Mouse (Mus musculus) cerebellum, adult 18-20 months (tissue): ENCODE measurements around the gene Abr.
A peak's percentile ranks its signal among the peaks of the same experiment; 100 is the strongest.

ENCODE experiments used
- DNase-seq, 2 experiments: peaks; one replicate each; pipeline ENCODE4 v3.0.0; 2021

Abr gene

DNA sequence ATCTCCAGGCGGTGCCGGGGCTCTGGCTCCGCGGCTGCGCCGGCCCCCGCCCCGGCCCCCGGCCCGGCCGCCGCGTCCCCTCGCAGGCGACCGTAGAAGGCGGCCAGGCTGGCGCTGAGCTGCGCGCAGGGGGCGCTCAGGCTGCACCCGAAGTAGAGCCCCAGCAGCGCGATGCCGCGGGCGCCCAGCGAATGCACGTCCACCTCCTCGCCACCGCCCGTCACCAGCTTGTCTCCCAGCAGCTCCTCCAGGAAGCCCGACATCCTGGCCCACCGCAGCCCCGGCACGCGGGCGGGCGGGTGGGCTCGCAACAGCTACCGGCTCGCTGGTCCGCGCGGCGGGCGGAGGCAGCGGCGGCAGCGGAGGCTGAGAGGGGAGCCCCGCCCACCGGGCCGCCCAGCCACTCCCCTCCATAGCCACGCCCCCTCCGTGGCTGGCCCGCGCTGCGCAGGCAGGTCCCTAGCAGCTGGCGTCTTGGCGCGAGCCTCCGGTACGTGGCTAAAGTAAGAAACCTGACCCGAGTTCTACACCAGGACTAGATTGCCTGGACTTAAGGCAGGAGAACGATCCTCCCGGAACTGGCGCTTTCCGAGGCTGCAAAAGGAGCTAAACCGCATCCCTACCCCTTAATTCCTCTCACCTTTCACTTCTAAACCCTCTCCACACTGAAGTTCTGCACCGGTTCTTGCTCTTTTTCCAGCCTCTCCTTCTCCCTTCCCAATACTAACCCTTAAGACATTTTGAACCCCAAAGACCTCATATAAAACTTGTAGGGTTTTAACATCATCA is 223.1 kb downstream of the Abr start, which contains the start of gene Nxn:
Gene Nxn, minus strand, starts transcription at position 343 of the 789 bp plus-strand sequence.
- peak; percentile 92 to 97 for DNase-seq

DNA sequence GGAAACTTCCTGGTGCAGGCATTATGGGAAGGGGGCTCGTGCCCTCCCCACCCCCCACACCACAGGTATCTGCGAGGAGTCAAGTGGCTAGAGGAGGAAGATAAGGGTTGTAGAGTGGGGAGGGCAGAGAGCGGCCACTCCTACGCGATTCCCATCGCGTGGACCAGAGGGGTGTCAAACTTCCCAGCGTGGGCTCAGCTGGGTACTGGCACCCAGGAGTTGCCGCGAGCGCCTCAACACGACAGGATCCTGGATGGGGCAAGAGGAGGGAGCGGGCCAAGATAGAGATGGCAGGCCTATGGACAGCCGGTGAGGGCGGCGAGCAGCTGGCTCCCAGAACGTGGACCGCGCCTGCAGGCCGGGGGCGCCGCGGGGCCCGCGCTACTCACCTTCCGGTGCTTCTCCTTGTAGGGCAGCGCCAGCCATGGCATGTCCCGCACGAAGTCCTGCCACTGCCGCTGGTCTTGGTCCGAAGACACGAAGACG is 223.8 kb downstream of the Abr start:
- peak; percentile 56 to 71 for DNase-seq

DNA sequence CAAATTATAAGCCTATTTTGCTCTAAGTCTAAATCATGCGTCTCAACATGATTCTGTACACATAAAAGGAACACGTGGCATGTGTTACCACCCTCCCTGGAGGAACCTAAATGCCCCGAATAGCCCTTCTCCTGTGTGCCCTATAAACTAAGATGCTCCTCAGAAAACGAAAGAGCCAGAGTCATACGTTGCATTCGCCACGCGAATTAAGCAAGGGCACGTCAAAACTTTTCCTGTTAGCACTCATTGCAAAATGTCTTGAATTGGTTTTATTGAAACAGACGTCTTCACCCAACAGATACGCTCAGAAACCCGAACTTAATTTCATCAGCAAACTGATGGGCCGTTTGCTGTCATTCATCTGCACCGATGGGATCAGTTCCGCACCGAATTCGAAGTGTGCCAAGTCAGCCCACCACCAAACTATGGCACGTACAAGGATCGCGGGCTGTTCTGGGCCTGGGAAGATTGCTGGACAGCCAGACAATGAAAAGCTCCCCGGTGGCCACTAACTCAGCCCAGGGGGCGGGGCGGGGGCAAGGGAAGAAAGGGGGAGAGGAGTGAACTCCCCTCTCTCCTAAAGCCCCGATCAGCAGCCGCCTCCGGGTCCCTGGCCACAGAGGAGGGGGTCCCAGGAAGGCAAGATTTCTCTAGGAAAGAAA is 224.3 kb downstream of the Abr start:
- peak; percentile 42 for DNase-seq

DNA sequence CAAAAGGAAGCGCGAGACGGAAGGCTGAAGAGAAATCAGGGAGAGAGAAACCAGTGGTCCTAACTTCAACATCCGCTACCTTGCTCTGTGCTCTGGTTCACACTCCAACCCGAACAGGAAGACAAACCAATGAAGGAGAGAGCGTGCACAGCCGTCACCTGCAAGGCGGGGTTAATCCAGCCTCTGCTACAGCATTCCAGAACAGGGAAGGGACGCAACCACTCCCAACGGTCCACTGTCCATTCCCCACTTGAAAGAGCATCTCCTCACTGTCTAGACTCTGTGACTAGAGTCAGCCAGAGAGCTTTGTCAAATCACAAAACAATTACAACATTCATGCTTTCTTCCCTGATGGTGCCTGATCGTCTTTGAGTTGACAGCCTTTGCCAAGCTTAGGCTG is 229.1 kb downstream of the Abr start:
- no peak for DNase-seq

DNA sequence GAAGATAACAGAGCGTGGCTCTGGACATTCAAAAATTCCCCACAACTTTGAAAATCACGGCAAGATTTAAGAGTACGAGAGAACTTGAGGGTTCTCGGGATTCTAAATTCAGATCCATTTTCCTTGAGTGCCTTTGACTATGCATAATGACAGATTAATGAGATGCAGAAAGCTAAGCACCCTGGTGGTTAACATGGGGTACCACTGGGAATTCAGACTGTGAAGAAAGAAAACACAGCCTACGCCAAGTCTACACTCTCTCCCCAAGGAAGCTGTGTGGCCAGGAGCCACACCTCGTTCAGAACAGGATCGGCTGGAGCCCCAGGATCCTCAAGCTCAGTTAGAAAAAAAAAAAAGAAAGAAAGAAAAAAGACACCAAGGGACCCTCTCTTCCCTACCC is 229.6 kb downstream of the Abr start:
- no peak for DNase-seq

DNA sequence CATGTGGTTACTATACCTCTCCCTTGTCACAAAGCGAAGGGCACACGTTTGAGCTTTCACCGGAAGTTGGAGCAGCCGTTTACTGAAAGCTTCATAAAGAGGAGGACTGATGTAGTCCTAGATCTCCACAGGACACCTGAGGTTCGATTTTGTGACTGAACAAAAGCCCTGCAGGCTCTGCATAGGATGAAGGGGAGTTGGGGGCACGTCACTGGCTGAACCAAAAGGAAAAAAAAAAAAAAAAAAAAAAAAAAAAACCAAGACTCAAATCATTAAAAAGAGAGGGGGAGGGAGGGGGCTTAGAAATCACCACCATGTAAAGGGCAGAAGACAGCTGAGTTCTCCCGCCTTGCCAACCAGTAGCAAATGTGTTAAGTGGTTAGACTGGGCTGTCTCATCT is 233.4 kb downstream of the Abr start:
- no peak for DNase-seq

DNA sequence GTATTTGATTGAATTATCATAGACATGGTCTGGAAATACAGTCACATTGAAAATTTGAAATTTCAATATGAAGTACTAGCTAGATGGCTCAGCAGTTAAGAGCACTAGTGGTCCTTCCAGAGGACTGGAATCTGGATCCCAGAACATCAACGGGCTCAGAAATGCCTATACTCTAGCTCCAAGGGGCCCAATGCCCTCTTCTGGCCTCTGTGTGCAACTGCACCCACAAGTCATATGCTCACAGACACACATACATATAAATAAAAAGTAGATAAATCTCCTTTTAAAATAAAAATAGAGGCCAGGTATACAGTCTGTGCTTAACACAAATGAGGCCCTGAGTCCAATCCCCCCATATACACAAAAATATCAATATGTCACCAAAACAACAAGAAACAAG is 235.0 kb downstream of the Abr start:
- no peak for DNase-seq

DNA sequence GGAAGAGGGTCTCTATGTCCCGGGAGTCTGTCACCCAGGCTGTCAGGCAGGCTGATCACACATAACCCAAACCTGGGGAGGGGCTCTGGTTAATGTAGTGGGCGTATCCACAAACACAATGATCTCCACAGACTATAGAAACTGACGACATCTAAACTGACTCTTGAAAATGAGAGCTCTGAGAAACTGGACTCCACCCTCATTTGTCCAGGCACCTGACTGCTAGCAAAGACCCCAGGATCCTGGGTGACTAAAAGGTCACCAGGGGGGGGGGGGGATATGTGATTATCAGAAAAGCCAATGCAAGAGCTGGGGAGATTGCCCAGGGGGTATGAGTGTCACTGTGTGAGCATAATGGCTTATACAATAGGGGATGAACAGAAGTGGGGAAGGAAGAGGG is 236.4 kb downstream of the Abr start:
- DNase-seq: no peak

DNA sequence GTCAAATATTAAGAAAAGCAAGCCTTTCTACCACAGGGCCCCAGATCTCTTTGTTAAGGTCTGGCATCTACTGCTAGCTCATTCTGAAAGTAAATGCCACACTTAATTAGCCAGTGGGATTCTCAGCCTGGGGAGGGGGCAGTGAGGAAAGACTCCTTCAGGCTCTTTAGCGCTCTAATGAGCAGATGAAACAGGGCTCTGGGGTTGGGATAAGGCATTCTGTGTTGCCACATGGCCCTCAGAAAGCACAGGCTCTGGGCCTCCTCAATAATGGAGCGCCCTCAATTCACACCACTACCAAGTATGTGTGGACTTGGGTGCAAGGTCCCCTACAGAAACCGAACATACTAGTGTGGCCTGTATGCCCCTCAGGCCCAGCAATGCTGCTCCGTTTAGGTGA is 237.1 kb downstream of the Abr start:
- DNase-seq: no peak

DNA sequence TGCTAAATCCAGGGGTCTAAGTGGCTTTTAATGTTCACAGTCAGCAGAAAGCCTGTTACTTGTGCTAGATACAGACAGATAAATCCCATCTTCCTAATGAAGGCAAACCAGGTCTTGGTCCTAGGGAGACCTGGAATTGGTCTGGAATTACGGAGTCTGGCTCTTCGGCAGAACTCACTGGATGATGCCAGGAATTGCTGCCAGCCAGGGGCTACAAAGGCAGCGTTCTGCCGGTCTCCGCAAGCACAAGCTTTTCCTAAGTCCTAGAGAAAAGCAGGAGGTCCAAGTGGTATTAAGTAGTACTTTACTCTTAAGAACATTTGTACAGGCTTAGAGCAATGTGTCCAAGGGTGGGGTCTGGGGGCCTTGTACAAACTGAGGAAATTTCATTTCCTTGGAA is 237.8 kb downstream of the Abr start:
- peak in 1 of 2 experiments; percentile 46 for DNase-seq

DNA sequence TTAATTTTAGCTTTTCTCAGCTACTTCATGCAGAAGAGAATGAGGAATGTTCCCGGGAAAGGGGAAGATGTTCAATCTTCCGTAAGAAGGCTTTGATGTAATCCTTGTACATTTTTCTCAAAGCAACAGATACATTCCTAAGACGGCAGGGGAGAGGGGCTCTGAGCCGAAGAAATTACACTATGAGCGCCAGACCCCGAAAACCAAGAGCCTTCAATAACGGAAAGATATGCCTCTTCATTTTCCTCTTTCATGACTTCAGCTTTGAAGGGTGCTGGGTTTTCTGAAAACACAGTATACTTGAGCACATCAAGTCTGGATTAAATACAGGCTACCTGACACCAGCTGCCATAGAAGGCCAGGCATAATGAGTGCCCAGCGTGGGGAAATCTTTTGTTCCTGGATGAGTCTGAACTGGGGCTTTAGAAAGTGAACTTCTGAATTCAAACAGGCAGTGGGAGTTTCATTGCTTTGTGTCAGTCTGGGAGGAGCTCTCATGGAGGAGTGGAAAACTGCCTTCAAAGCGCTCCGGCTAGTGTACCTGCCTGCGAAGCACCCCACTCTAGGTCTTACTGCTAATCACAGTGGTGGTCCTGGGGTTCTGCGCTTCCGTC is 239.3 kb downstream of the Abr start:
- no peak for DNase-seq

DNA sequence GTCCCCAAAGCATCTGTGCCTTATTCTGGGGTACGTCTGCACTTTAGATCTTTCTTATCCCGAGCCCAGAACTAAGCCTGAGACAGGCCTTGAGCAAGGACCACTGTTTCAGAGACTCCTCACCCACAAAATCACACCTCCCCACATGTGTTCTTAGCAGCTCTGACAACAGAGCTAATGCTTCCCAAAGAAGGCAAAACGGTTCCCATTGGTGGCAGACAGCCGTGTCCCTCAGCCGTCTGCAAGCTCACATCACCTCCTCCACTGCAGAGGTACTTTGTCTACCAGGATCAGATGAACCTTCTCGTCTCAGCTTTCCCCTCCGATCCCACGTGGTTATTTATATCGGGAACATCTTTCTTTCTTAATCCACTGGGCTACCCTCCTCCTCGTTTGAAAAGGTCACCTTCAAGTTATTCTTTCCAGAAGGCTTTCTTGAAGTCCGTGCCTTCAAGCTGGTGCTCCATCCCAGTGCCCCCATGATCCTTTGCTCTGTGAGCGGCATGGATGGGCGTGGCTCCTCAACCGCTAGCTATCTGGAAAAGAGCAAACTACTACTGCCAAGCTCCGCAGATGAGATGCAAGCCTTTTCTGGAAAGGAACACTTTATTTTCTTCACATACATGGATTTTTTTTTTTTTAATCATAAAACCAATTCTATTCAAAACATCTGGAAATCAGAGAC is 240.8 kb downstream of the Abr start:
- DNase-seq: no peak

DNA sequence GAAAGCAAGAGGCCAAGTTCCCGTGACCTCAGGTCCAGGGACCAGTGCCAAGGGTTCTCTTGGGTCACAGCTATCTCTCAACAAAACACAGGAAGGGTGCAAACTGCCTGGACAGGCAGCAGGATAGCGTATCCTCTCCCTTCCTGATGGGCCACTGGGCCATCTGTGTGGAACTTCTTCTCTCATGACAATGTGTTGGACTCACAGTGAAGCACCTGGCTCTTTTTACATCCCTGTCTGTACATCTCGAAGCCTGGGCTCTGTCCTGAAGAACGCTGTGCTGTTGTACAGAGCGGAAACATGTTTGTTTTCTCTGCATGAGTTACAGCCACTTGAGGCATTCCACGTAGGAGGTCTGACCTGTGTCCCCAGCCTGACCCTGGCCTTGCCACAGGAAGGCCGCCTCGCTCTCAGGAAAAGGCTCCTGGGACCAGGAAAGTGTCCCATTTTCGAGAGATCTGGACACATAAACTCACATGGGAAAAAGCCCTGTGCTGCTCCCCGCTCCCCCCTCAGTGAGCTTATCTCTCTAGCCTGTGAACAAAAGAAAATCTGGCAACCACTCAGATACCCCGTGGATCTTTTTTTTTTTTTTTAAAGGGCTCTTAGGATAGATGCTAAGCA is 242.1 kb downstream of the Abr start:
- DNase-seq: no peak

DNA sequence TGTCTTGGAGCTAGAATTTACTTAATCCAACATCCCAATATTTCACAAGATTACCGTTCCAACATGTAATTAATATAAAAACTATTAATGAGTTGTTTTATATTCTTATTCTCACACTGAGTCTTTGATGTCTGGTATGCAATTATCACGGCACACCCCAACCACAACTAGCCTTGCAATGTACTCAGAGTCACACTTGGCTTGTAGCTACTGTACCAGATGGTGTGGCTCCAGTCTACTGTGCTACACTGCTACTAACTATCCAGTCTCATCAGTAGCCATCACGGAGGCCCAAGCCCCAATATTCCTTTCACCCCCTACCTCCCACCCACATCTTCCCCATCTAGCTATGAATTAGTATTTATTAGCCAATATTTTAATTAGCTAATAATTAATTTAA is 245.7 kb downstream of the Abr start:
- peak in 1 of 2 experiments; percentile 55 for DNase-seq

DNA sequence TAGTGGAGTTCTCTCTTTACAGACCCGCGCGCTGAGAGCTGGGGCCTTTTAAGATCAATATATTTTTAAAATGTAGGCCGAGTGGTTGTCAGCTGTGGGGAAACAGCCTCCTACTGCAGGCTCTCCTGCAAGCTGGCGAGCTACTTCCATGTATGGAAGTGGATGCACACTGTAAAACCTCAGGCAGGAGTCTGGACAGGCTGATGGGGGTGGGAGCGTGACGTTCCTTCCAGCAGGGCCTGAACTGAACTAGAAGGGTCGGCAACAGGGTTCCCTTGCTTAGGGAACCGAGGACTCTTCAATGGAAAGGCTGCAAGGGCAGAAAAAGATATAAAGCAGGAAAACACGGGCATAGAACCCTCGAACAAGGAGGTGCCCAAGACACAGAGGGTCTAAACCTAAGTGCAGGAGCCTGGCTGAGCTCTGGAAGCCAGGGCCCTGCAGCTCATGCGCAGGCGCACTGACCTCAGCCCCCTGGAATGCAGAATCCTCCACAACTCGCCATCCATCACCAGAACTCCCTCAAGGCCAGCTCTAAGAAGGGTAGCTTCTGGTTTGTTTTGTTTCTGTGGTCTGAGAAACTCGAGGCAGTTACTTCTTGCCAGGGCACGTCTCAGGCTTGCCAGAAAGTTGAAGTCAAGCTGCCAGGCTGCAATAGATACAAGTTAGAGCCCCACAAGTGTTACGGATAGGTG is 247.5 kb downstream of the Abr start:
- DNase-seq: no peak

DNA sequence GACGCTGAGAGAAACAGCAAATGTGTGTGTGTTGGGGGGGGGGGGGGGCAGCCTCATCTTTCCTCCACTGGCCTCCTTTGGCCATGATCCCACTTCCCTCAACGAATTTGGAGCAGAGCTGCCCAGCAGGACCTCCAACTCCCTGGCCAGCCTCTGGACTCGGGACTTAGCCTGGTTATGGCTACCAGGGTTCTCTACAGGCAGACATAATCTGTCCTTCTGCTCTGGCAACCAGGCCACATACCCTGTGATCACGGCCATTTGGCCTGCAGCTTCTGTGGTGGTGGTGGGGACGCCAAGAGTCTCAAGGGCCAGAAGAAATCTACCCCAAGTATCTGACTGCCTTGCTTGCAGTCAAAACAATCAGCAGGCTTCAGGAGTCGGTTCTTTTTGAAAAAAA is 249.6 kb downstream of the Abr start:
- peak; percentile 63 to 71 for DNase-seq

DNA sequence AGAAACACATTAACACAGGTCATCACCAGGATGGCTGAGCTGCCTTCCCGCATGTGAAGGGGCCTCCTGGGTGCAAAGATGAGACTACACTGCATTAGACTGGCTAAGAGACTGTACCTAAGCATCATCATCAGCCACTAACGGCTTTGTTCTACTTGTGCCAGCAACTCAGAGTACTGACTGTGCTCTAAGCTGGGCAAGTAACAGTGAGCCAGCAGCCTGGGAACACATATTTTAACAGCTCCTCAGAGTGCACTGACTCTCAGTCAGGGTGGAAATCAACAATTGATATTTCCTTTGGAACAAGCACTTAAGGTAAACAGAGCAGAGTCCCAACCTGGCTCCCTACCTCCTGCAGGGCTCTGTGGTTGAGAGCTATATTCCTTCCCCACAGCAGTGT is 250.0 kb downstream of the Abr start:
- peak; percentile 33 to 46 for DNase-seq

DNA sequence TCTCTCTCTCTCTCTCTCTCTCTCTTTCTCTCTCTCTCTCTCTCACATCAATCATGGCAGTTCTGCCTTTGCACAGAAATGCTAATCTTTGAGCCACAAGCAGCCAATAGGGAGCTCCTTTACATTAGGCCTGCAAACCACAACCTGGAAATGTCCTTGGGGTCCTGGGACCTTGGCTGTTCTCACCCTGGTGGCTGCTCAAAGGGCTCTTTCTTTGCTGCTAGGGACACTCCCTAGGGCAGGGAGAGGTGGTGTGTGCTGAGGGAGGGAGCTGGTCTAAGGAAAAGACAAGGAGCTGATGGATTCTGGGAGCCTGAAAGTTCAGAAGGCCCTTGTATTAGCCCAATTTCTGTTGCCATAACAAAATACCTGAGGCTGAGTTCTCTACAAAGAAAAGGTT is 251.6 kb downstream of the Abr start:
- no peak for DNase-seq
